Mouse (Mus musculus) layer of hippocampus, adult 8-10 months (tissue): ENCODE measurements around the gene Adamts17. TPM values are rescaled to one million over a fixed set of nuclear protein-coding genes. Genes with fewer than 3 reads are reported as not detected.
A peak's percentile ranks its signal among the peaks of the same experiment; 100 is the strongest.

Experiments
- DNase-seq, 2 experiments: peaks; one replicate each; pipeline ENCODE4 v3.0.0; 2022; ENCODE audit warnings: low spot score in 2 of 2
- total RNA-seq, 4 experiments: library from RNA; stranded (reverse); gene quantifications; 2 replicates each; pipeline ENCODE4 v1.2.4; 2022

Gene Adamts17
- total RNA-seq, 4 experiments from 2014 or later, result 17.6 to 33.8 (median 24.9) TPM

DNA sequence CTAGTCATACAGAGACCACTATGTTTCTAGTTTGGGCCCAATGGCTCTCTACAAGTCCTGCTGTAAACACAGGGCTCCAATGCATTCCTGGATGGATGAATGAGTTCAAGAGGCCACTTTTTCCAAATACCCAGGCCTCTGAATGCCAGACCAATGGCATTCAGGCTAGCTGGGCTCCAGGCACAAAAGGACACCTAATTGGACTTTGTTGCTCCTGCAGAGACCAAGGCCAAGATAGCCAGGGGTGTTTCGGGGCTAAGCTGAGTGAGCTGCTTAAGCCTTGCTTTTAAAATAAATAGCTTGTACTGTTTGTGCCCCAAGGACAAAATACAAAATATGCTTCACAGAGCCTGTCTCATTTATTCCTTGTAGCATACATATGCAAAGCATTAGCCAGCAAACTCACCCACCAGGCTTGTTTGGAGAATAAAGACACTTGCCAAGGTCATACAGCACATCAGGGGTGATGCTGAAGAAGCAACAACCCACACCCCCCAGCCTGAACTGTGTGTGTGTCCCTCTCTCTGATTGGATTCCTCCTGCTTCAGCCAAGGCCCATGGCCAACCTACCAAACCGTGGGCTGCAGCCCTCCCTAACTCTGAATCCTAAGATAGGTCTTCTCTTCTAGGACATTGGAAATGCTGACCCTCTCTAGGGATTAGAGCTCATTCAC, 334.1 kb downstream of the Adamts17 start:
- no peak for DNase-seq

DNA sequence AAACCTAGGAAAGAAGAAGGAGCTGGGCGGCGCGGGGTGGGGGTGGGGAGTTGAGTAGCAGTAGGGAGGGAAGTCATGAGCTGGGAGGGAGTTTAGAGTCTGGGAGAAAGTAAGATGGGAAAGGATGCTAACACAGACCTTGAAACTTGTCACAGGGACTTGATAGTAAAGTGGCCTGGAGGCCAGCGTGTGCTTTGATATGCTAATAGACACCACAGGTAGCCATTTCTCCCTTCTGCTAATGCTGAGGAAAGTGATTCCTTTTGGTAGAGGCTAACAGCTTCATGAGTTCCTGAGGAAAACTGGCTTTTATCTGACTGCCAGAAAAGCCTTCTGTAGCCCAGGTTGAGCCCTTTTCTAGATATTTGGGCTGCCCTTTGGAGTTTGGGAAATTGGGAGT, 344.3 kb downstream of the Adamts17 start:
- no peak for DNase-seq

DNA sequence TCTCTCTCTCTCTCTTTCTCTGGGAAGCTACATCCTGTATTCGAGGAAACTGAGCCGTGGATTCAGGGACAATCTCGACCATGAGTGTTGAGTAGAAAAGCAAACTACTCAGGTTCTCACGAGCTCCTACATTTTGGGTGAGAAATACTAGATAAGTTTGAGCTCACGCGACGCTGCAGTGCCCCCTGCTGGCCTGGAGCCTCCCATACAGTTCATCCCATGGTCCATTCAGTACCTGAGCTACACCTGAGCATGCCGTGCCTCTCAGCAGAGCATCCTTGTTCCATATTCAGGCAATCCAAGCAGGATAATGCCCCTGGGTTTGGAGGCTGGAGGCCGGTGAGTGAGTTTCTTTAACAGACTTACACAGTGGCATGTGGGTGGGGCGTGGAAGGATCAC, 359.9 kb downstream of the Adamts17 start:
- peak in 1 of 2 experiments; percentile 65 for DNase-seq

Other genes with a start within 250 kb of the Adamts17 start
- 10 to 100 TPM; 17.6 to 23.7 (median 20.2) TPM for gene Asb7, start 150.1 kb upstream of the Adamts17 start, total RNA-seq
- gene Lins1, start 149.8 kb upstream of the Adamts17 start, total RNA-seq, result 10 to 100 TPM in 2 of 4 experiments, 1 to 10 TPM in 2; 7.9 to 11.5 (median 9.5) TPM
- under 1 TPM; 0.18 to 0.52 (median 0.32) TPM for gene Cers3, start 96.2 kb upstream of the Adamts17 start, total RNA-seq